Mouse (Mus musculus): Measurements from ENCODE around the gene Dact2. TPM values are rescaled to one million over a fixed set of nuclear protein-coding genes. Genes with fewer than 3 reads are reported as not detected.

Dact2 gene
- total RNA-seq, 1 experiment: 6.7 TPM

GRCm38 (mm10) chr17:14165934-14166610, 38.0 kb downstream of the Dact2 start:
- H3K4me1 ChIP-seq (ENCODE audit: control insufficient read depth in 2 of 2, insufficient read depth in 2 of 2, low read length in 2 of 2, poor library complexity in 1 of 2): peaks cover 20 to 31% of the 10 kb centered on the region in 2 experiments; a peak in 3 of 4 replicates
- no peaks in the 10 kb centered on the region for H3K36me3 ChIP-seq (ENCODE audit: control insufficient read depth, insufficient read depth, low read length, poor library complexity, severe bottlenecking)
- no peak overlapping the region for H3K9ac ChIP-seq (ENCODE audit: insufficient read depth, low read depth, low read length, poor library complexity, severe bottlenecking)
- no peak overlapping the region for H3K4me3 ChIP-seq (ENCODE audit: insufficient read depth in 1 of 2, low read depth in 1 of 2, low read length in 2 of 2, poor library complexity in 1 of 2, severe bottlenecking in 1 of 2)
- in situ Hi-C loops (cut with MboI; ENCODE audit: low sequenced_read_pairs in 2 of 2, unreplicated experiment in 2 of 2): no loop called here
- H3K9me3 ChIP-seq (ENCODE audit: control insufficient read depth, insufficient read depth, low read depth, low read length): no peaks in the 10 kb centered on the region
- H3K27ac ChIP-seq (ENCODE audit: insufficient read depth, low read depth, low read length, poor library complexity, severe bottlenecking): no peak overlapping the region
- TF ChIP-seq HCFC1 (IDR thresholded peaks at IDR 0.05; ENCODE audit: borderline replicate concordance, insufficient read depth, low read length) (no peak), CHD2 (IDR thresholded peaks at IDR 0.05; ENCODE audit: low read depth, low read length) (no peak), ZNF384 (IDR thresholded peaks at IDR 0.05; ENCODE audit: low read depth, low read length) (no peak), MAFK (IDR thresholded peaks at IDR 0.05; ENCODE audit: insufficient read depth, low read depth, low read length) (no peak), ZC3H11A (IDR thresholded peaks at IDR 0.05; ENCODE audit: borderline replicate concordance, low read depth, low read length) (no peak)
- DNase-seq (ENCODE audit: low read depth, low spot score): no peak

GRCm38 (mm10) chr17:14165332-14165876, 38.7 kb downstream of the Dact2 start:
- H3K4me3 ChIP-seq (ENCODE audit: insufficient read depth in 1 of 2, low read depth in 1 of 2, low read length in 2 of 2, poor library complexity in 1 of 2, severe bottlenecking in 1 of 2): no peak overlapping the region
- no peaks in the 10 kb centered on the region for H3K9me3 ChIP-seq (ENCODE audit: control insufficient read depth, insufficient read depth, low read depth, low read length)
- DNase-seq (ENCODE audit: low read depth, low spot score): no peak
- H3K4me1 ChIP-seq (ENCODE audit: control insufficient read depth in 2 of 2, insufficient read depth in 2 of 2, low read length in 2 of 2, poor library complexity in 1 of 2): peaks cover 18 to 31% of the 10 kb centered on the region in 2 experiments; a peak in 3 of 4 replicates
- in situ Hi-C loops (cut with MboI; ENCODE audit: low sequenced_read_pairs in 2 of 2, unreplicated experiment in 2 of 2): no loop called here
- H3K36me3 ChIP-seq (ENCODE audit: control insufficient read depth, insufficient read depth, low read length, poor library complexity, severe bottlenecking): no peaks in the 10 kb centered on the region
- no peak overlapping the region for H3K27ac ChIP-seq (ENCODE audit: insufficient read depth, low read depth, low read length, poor library complexity, severe bottlenecking)
- no peak overlapping the region for H3K9ac ChIP-seq (ENCODE audit: insufficient read depth, low read depth, low read length, poor library complexity, severe bottlenecking)
- no peak for TF ChIP-seq ZNF384 (IDR thresholded peaks at IDR 0.05; ENCODE audit: low read depth, low read length)
- TF ChIP-seq HCFC1 (IDR thresholded peaks at IDR 0.05; ENCODE audit: borderline replicate concordance, insufficient read depth, low read length): no peak
- TF ChIP-seq ZC3H11A (IDR thresholded peaks at IDR 0.05; ENCODE audit: borderline replicate concordance, low read depth, low read length): no peak
- no peak for TF ChIP-seq CHD2 (IDR thresholded peaks at IDR 0.05; ENCODE audit: low read depth, low read length)
- TF ChIP-seq MAFK (IDR thresholded peaks at IDR 0.05; ENCODE audit: insufficient read depth, low read depth, low read length): no peak

- H3K27ac ChIP-seq (ENCODE audit: insufficient read depth, low read depth, low read length, poor library complexity, severe bottlenecking): no peak overlapping the region
- H3K4me3 ChIP-seq (ENCODE audit: insufficient read depth in 1 of 2, low read depth in 1 of 2, low read length in 2 of 2, poor library complexity in 1 of 2, severe bottlenecking in 1 of 2): no peak overlapping the region
- TF ChIP-seq ZNF384 (IDR thresholded peaks at IDR 0.05; ENCODE audit: low read depth, low read length): no peak
- no peak for TF ChIP-seq CHD2 (IDR thresholded peaks at IDR 0.05; ENCODE audit: low read depth, low read length)
- TF ChIP-seq ZC3H11A (IDR thresholded peaks at IDR 0.05; ENCODE audit: borderline replicate concordance, low read depth, low read length): no peak
- TF ChIP-seq HCFC1 (IDR thresholded peaks at IDR 0.05; ENCODE audit: borderline replicate concordance, insufficient read depth, low read length): no peak
- TF ChIP-seq MAFK (IDR thresholded peaks at IDR 0.05; ENCODE audit: insufficient read depth, low read depth, low read length): no peak
- H3K9me3 ChIP-seq (ENCODE audit: control insufficient read depth, insufficient read depth, low read depth, low read length): no peaks in the 10 kb centered on the region
- H3K9ac ChIP-seq (ENCODE audit: insufficient read depth, low read depth, low read length, poor library complexity, severe bottlenecking): no peak overlapping the region
- H3K36me3 ChIP-seq (ENCODE audit: control insufficient read depth, insufficient read depth, low read length, poor library complexity, severe bottlenecking): no peaks in the 10 kb centered on the region
- no peak for DNase-seq (ENCODE audit: low read depth, low spot score)
- in situ Hi-C loops (cut with MboI; ENCODE audit: low sequenced_read_pairs in 2 of 2, unreplicated experiment in 2 of 2): no loop called here
- H3K4me1 ChIP-seq (ENCODE audit: control insufficient read depth in 2 of 2, insufficient read depth in 2 of 2, low read length in 2 of 2, poor library complexity in 1 of 2): peaks cover 3 to 10% of the 10 kb centered on the region in 2 experiments; a peak in 2 of 4 replicates
These were observed 43.3 kb downstream of the Dact2 start for GRCm38 (mm10) chr17:14160846-14161245.

- no peak for DNase-seq (ENCODE audit: low read depth, low spot score)
- Histone ChIP-seq H3K27ac (ENCODE audit: insufficient read depth, low read depth, low read length, poor library complexity, severe bottlenecking) (no peak overlapping the region), H3K36me3 (ENCODE audit: control insufficient read depth, insufficient read depth, low read length, poor library complexity, severe bottlenecking) (no peaks in the 10 kb centered on the region), H3K4me1 (ENCODE audit: control insufficient read depth in 2 of 2, insufficient read depth in 2 of 2, low read length in 2 of 2, poor library complexity in 1 of 2) (no peaks in the 10 kb centered on the region), H3K4me3 (ENCODE audit: insufficient read depth in 1 of 2, low read depth in 1 of 2, low read length in 2 of 2, poor library complexity in 1 of 2, severe bottlenecking in 1 of 2) (no peak overlapping the region), H3K9me3 (ENCODE audit: control insufficient read depth, insufficient read depth, low read depth, low read length) (no peaks in the 10 kb centered on the region), H3K9ac (ENCODE audit: insufficient read depth, low read depth, low read length, poor library complexity, severe bottlenecking) (no peak overlapping the region)
- TF ChIP-seq ZC3H11A (IDR thresholded peaks at IDR 0.05; ENCODE audit: borderline replicate concordance, low read depth, low read length) (no peak), HCFC1 (IDR thresholded peaks at IDR 0.05; ENCODE audit: borderline replicate concordance, insufficient read depth, low read length) (no peak), CHD2 (IDR thresholded peaks at IDR 0.05; ENCODE audit: low read depth, low read length) (no peak), MAFK (IDR thresholded peaks at IDR 0.05; ENCODE audit: insufficient read depth, low read depth, low read length) (no peak), ZNF384 (IDR thresholded peaks at IDR 0.05; ENCODE audit: low read depth, low read length) (no peak)
- in situ Hi-C loops (cut with MboI; ENCODE audit: low sequenced_read_pairs in 2 of 2, unreplicated experiment in 2 of 2): no loop called here
These were observed 46.3 kb downstream of the Dact2 start for GRCm38 (mm10) chr17:14157779-14158195.

Other genes starting within 250 kb of the Dact2 start
- gene Gm7356, start 200.6 kb downstream of the Dact2 start, total RNA-seq (2012; rRNA removed): not detected in 2 replicates
- not detected in 2 replicates for gene Gm7358, start 144.8 kb downstream of the Dact2 start, total RNA-seq (2012; rRNA removed)
- 0.48 and 3.1 TPM in 2 replicates for gene Smoc2, start 75.2 kb upstream of the Dact2 start, total RNA-seq (2012; rRNA removed)